Mouse (Mus musculus): Measurements from ENCODE around the gene Zfp609.
"Not testable (repeated sequence)": the region's sequence is repeated elsewhere in the genome, so short reads cannot be mapped to it uniquely, and the experiment has no call there.

Gene Zfp609

GRCm38 (mm10) chr9:65672996-65673395 lies 154.4 kb downstream of the Zfp609 start:
- no peak for DNase-seq (ENCODE audit: low spot score)

- no peak for DNase-seq (ENCODE audit: low spot score)
These were observed 155.9 kb downstream of the Zfp609 start for GRCm38 (mm10) chr9:65671431-65671931.

- DNase-seq (ENCODE audit: low spot score), result no peak
These were observed 159.7 kb downstream of the Zfp609 start, which contains the start of gene Oaz2 for GRCm38 (mm10) chr9:65667701-65668100. Oaz2 (plus strand) TSS chr9:65668001.

- peak; percentile 86 for DNase-seq (ENCODE audit: low spot score)
These were observed 161.3 kb downstream of the Zfp609 start for GRCm38 (mm10) chr9:65666042-65666441.

- DNase-seq (ENCODE audit: low spot score), result peak; percentile 75
These were observed 163.2 kb downstream of the Zfp609 start for GRCm38 (mm10) chr9:65664163-65664562.

GRCm38 (mm10) chr9:65661493-65661892 lies 165.9 kb downstream of the Zfp609 start:
- peak; percentile 66 for DNase-seq (ENCODE audit: low spot score)

- peak; percentile 55 for DNase-seq (ENCODE audit: low spot score)
These were observed 166.3 kb downstream of the Zfp609 start for GRCm38 (mm10) chr9:65661029-65661428.

- no peak for DNase-seq (ENCODE audit: low spot score)
These were observed 170.1 kb downstream of the Zfp609 start for GRCm38 (mm10) chr9:65657218-65657617.

- no peak for DNase-seq (ENCODE audit: low spot score)
These were observed 171.8 kb downstream of the Zfp609 start for GRCm38 (mm10) chr9:65655540-65655939.

GRCm38 (mm10) chr9:65654700-65655237 lies 172.6 kb downstream of the Zfp609 start:
- DNase-seq (ENCODE audit: low spot score), result no peak

- no peak for DNase-seq (ENCODE audit: low spot score)
These were observed 173.6 kb downstream of the Zfp609 start for GRCm38 (mm10) chr9:65653741-65654140.

- DNase-seq (ENCODE audit: low spot score), result not testable (repeated sequence)
These were observed 175.4 kb downstream of the Zfp609 start for GRCm38 (mm10) chr9:65651957-65652356.

- no peak for DNase-seq (ENCODE audit: low spot score)
These were observed 177.4 kb downstream of the Zfp609 start for GRCm38 (mm10) chr9:65649997-65650396.

- no peak for DNase-seq (ENCODE audit: low spot score)
These were observed 178.6 kb downstream of the Zfp609 start for GRCm38 (mm10) chr9:65648730-65649129.

GRCm38 (mm10) chr9:65646782-65647181 lies 180.6 kb downstream of the Zfp609 start:
- DNase-seq (ENCODE audit: low spot score), result no peak

- DNase-seq (ENCODE audit: low spot score), result no peak
These were observed 181.4 kb downstream of the Zfp609 start for GRCm38 (mm10) chr9:65645984-65646383.

GRCm38 (mm10) chr9:65644960-65645359 lies 182.4 kb downstream of the Zfp609 start:
- no peak for DNase-seq (ENCODE audit: low spot score)

- DNase-seq (ENCODE audit: low spot score), result no peak
These were observed 184.8 kb downstream of the Zfp609 start for GRCm38 (mm10) chr9:65642546-65642945.
